Mouse (Mus musculus) embryonic fibroblast, embryonic 13.5 days (primary cell): Measurements from ENCODE around the gene Fam84b.

Experiments used
- CTCF ChIP-seq: IDR thresholded peaks from 2 replicates; pipeline ENCODE4 v1.5.1; 2011; ENCODE audit warnings: mild to moderate bottlenecking, control low read depth, low read length, moderate library complexity, borderline replicate concordance; ENCODE audit not compliant: insufficient read depth
- POLR2A ChIP-seq: IDR thresholded peaks from 2 replicates; pipeline ENCODE4 v1.6.1; 2011; ENCODE audit warnings: low read depth, mild to moderate bottlenecking, control low read depth, low read length, moderate library complexity

GRCm38 (mm10) chr15:60822803-60823619 is 30.6 kb downstream of the Fam84b start:
- TF ChIP-seq CTCF (peak; percentile 43; the same call in 1 of the 2 replicates), POLR2A (peak; percentile 64)
